Mouse (Mus musculus) left cerebral cortex, adult 2 months (tissue): ENCODE results near the gene Eme1. TPM values are rescaled to one million over a fixed set of nuclear protein-coding genes. Genes with fewer than 3 reads are reported as not detected.

Experiments
- DNase-seq, 2 experiments: peaks; one replicate each; pipeline ENCODE4 v3.0.0; 2021 to 2022; ENCODE audit warnings: low spot score in 2 of 2, mixed read lengths in 1 of 2; ENCODE audit errors: extremely low spot score in 1 of 2
- H3K27ac ChIP-seq: fragments of 200-600 bp; 2 replicates; pipeline ENCODE4 v1.8.1; 2022
- H3K4me3 ChIP-seq: fragments of 200-600 bp; 2 replicates; pipeline ENCODE4 v1.8.1; 2022
- CTCF ChIP-seq: fragments of 200-600 bp; IDR thresholded peaks from 2 replicates; pipeline ENCODE4 v1.8.1; 2022; ENCODE audit warnings: antibody characterized with exemption, mild to moderate bottlenecking, moderate library complexity
- intact Hi-C: fragments of 180-260 bp; cut with DNase I; formaldehyde crosslinking; loops from one replicate; pipeline ENCODE4 v1.15.1; 2025
- total RNA-seq, 2 experiments: library from RNA; stranded (reverse); gene quantifications; 2 replicates each; pipeline ENCODE4 v1.2.3; 2021

The Eme1 gene
- total RNA-seq, 2 experiments from 2014 or later = not detected

DNA sequence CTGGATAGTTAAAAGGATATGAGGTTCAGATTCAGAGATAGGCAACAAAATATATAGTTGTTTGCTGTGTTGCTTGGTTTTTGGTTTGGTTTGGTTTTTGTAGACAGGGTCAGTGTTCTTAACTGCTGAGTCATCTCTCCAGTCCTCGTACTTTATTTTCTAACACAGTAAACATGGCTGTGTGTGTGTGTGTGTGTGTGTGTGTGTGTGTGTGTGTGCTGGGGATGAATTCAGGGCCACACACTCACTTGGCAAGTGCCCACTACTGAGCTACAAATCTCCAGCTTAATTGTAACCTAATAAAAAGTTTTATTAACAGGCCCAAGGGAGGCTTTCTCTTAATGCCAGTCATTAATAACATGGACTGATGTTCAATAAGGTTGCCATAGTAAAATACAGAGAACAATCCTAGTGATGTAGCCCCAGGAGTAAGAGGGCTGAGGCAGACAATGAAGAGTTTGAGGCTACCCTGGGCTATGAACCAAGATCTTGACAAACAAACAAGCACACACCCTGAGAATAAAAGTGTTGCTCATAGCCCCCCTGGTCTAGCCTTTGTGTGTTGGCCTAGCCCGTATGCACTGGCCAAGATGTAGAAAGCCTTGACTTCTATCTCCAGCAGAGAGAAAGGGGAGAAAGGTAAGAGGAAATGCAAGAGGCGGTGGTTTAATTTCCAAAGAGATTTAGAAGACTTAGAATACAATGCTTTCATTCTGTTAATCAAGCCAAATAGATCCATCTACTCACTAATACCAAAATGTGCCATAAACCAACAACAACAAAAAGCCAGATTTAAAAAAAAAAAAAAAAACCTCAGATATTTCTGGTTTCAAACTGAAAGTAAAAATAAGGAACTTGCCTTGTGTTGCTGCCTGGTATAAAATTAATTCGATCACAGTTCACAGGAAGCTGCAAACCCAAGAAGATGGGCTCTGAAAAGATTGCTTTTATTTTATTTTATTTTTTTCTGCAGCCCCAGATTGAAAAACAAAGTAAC, 42.7 kb downstream of the Eme1 start:
- Histone ChIP-seq H3K4me3 (no peak overlapping the region), H3K27ac (no peak overlapping the region)
- no peak for DNase-seq
- intact Hi-C loops = no loop called here
- TF ChIP-seq CTCF = no peak

DNA sequence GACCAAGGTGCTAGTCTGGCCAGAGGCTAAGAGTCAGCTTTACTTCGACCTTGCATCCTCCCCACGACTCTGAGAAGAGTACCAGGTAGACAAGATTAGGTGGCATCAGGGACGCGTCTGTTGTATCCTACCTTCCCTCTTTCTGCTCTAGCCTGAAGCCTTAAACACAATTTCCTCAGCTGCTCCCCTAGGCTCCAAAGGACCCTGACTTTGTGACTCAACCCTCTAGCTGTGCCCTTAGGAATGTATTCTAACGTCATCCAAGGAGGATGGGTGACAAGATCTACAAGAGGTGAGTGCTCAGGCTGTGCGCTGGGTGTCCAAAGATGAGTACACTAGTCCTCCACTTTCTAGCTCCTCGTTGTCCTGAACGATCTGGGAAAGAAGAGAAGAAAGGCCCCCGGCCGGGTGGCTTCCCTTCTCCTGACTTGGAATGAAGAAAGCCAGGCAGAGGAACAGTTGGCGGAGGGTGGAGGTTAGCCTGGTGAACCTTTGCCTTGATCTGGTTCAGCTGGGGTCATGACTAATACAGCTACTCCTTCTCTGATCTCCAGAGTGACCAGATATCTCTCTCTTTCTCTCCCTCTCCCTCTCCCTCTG, 51.3 kb downstream of the Eme1 start:
- intact Hi-C loops = loop anchor here (5.0 kb wide), 1 partner anchor 35 kb away; the partner anchor contains the start of gene Chad
- Histone ChIP-seq H3K4me3 (no peak overlapping the region), H3K27ac (no peak overlapping the region)
- no peak for TF ChIP-seq CTCF
- DNase-seq = no peak

GRCm38 (mm10) chr11:94601321-94602281, 52.2 kb downstream of the Eme1 start, which contains the start of gene Acsf2:
Gene Acsf2 (minus strand): TSS chr11:94601871.
- Histone ChIP-seq H3K4me3 (peak within 1 kb of the TSS; percentile 43), H3K27ac (peak within 1 kb of the TSS; percentile 24)
- DNase-seq = peak; percentile 31 to 56
- intact Hi-C loops = loop anchor here (5.0 kb wide), 1 partner anchor 34 kb away; the partner anchor contains the start of gene Chad
- no peak for TF ChIP-seq CTCF

DNA sequence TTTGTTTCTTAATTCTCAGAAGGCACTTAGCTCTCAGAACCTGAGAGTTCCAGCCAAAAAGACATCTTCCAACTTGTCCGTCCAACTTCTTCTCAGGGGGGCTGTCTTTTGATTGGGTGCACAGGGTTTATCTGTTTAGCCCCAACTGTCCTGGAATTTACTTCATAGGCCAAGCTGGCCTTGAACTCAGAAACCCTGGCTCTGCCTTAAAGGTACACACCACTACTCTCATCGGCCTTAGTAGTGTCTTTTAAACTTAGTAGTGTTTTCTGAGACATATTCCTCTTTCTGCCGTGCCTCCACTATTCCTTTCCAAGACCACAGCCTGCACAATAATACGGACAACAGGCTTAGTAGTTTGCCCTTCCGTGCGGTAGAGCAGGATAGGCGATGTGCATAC, 53.3 kb downstream of the Eme1 start:
- intact Hi-C loops = loop anchor here (5.0 kb wide), 1 partner anchor 33 kb away; the partner anchor contains the start of gene Chad
- Histone ChIP-seq H3K4me3 (no peak overlapping the region), H3K27ac (no peak overlapping the region)
- DNase-seq = no peak
- TF ChIP-seq CTCF = no peak

DNA sequence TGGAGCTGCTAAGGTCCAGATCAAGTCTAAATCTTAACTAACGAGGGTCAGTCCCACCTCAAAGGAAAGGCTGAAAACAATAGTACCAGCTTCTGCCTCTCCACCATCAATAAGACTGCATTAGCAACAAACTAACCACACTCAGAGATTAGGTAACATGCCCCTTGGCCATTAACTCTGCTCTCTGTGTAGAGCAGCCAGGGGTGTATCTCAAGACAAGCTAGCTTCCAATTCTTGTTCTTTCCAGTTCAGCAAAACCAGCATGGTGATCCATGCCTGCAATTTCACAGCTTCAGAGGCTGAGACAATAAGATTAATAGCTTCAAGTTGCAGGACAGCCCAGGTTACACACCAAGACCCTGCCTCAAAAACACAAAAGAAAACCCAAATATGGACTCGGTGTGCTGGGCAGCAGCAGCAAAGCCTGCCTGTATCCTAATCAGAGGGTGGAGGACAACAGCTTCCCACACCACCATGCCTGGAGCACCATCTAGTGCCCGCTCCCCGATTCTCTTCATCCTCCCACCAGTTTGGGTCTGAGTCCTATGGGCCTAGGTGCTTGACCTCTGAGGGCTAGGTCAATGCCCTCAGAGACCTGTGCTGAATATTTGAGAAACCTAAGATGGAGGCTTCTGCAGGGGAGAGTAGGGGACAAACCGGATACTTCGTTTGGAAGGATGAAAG, 55.2 kb downstream of the Eme1 start:
- TF ChIP-seq CTCF = no peak; the same call in 1 of the 2 replicates
- intact Hi-C loops = no loop called here

DNA sequence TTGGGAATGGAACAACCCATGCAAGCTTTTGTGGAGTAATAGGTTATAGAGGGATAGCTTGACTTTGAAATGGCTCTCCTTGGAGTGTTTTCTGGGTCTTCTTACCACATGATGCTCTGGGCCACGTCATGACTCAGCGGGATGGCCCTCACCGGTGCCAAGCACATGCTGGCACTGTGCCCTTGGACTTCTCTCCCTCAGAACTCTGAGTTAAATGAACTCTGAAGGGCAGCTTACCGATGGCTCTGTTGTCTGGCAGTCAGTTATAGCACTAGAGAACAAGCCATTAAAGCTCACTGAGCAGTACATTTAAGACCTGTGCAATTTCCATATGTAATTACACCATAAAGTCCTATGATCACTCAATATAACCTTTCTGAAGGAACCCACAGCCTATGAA, 56.4 kb downstream of the Eme1 start:
- DNase-seq = no peak
- intact Hi-C loops = no loop called here
- no peak overlapping the region for H3K4me3 ChIP-seq
- TF ChIP-seq CTCF = no peak
- H3K27ac ChIP-seq = no peak overlapping the region

More for the DNA sequence above, 55.2 kb downstream of the Eme1 start:
- H3K4me3 ChIP-seq = no peak overlapping the region
- no peak overlapping the region for H3K27ac ChIP-seq
- no peak for DNase-seq

DNA sequence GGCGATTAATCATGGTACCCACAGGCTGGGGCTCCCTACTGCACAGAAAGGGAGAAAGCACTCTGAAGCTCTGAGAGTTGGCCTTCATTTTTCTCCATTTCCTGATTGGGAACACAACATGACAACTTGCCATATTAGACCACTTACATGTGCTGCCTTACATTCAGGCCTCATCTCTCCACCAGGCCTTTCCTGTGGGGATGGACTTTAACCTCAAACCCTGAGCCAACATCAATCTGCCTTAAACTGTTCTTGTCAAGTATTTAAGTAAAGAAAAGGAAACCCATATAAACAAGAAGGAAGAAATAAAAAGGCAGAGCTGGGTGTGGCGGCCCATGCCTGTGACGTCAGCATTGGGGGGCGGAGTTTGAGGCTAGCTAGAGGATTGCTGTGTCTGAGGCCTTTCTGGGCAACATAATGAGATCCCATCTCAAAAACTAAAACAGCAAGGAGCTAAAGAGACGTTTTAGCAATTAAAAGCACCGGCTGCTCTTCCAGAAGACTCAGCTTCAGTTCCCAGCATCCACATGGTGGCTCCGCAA, 57.4 kb downstream of the Eme1 start:
- intact Hi-C loops = no loop called here
- no peak for TF ChIP-seq CTCF
- H3K27ac ChIP-seq = no peak overlapping the region
- DNase-seq = no peak
- no peak overlapping the region for H3K4me3 ChIP-seq

Other genes with a start within 250 kb of the Eme1 start
- 10 to 100 TPM; 93.0 to 98.7 TPM for gene Cacna1g, start 179.8 kb downstream of the Eme1 start, total RNA-seq
- under 1 TPM; 0.41 to 0.51 TPM for gene Spata20, start 167.8 kb downstream of the Eme1 start, total RNA-seq
- gene Epn3, start 154.0 kb downstream of the Eme1 start, total RNA-seq = under 1 TPM; 0.79 TPM
- gene Mycbpap, start 132.2 kb downstream of the Eme1 start, total RNA-seq = 1 to 10 TPM; 8.5 to 8.9 TPM
- gene Rsad1, start 104.7 kb downstream of the Eme1 start, total RNA-seq = 10 to 100 TPM; 12.8 to 15.0 TPM
- under 1 TPM; 0.33 to 0.34 TPM for gene Chad, start 88.9 kb downstream of the Eme1 start, total RNA-seq
- 10 to 100 TPM; 14.3 to 14.4 TPM for gene Acsf2, start 52.1 kb downstream of the Eme1 start, total RNA-seq
- gene Lrrc59, start 24.2 kb downstream of the Eme1 start, total RNA-seq = 10 to 100 TPM; 90.1 to 93.1 TPM
- gene Mrpl27, start 197 bp downstream of the Eme1 start, total RNA-seq = 10 to 100 TPM; 63.7 to 66.4 TPM
- gene Xylt2, start 23.6 kb upstream of the Eme1 start, total RNA-seq = 10 to 100 TPM; 25.4 to 26.0 TPM
- not detected for gene Gm11541, start 50.5 kb upstream of the Eme1 start, total RNA-seq
- under 1 TPM in 1 of 2 experiments, not detected in 1; 0.58 TPM for gene Cdc34b, start 87.8 kb upstream of the Eme1 start, total RNA-seq
- not detected for gene Tmem92, start 128.7 kb upstream of the Eme1 start, total RNA-seq